Mouse (Mus musculus) large intestine, adult 2 months (tissue): ENCODE results near the gene Pcyt2. TPM values are rescaled to one million over a fixed set of nuclear protein-coding genes. Genes with fewer than 3 reads are reported as not detected.

Experiments
- DNase-seq: peaks from one replicate; pipeline ENCODE4 v3.0.0-alpha.2; 2012; ENCODE audit warnings: low read depth, low spot score
- WGBS: fragments of 180-500 bp; shearing (Covaris S2); methylation state at CpG from one replicate; pipeline ENCODE4 v1.1.7; 2018; 5-methylcytosine and 5-hydroxymethylcytosine counted together
- polyA plus RNA-seq: library from polyadenylated mRNA; depleted of rRNA; stranded (reverse); fragments of >200 nt; gene quantifications from 2 replicates; pipeline ENCODE4 v1.2.3, GENCODE M21; 2012; rRNA removed

The Pcyt2 gene
- polyA plus RNA-seq = 397 and 622 TPM in 2 replicates

DNA sequence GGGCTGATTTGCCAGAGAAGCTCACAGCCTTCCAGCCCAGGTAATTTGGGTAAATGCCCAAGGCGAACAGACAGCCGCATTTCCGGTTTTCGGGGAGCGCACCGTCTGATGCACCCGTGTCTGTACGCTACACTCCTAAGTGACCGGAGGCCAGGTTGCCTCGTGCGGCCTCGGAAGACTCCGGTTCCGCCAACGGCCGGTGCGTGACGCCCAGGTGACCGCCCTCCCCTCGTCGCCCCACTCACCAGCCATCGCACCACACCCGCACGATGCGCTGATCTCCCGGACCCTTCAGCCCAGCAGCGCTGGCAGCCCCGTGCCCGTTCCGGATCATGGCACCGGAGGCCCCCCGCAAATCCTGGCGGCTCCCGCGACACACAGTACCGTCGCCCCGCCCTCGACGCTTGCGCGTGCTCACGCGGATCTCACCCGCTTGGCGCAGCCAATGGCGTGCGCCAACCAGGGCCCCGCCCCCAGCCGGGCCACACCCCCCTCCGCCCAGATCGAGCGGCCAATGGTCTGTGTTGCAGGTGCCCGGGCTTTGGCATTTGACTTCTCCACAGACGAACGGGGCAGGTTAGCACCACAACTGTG is at the start of gene Pcyt2:
Gene Pcyt2, minus strand, starts transcription at position 418 of the 594 bp plus-strand sequence.
- under 1% methylated on average over 56 of the region's 56 CpGs for WGBS
- DNase-seq = no peak

DNA sequence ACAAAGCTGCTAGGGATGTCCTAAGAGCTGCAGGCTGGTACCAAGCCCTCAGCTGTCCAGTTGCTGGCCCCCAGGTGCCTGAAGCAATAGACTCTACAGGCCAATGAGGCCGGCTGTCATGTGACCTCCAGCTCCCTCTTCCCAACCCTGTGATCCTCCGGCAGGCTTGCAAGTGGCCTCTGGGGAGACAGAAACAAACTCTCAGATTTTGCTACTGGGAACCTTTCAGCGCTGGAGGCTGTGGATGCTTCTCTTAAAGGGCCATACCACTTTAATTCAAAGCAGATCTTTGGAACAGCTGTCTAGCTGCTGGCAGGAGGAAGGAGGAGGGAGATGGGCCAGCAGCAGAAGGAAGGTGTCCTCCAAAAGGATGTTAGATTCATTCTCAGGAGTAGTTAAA is 48.9 kb upstream of the Pcyt2 start:
- WGBS = 47% methylated on average over 3 of the region's 3 CpGs
- DNase-seq = no peak

DNA sequence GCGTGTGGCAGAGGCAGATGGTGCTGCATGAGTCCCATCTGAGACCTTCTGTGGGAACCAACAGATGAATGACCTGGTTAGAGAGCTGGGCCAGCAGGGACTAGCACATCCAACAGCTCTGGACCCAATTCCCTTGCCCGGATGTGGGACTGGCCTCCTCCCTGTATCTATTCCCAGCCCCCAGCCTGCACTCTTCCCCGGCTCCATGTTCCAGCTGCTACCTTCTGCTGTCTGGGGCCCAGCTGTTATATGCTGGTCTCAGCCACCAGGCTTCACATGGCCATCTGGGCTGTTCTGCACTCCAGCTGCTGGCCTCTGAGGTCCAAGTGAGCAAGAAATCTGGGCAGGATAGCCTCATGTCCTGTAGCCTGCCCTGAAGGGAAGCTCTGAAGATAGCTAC is 47.7 kb upstream of the Pcyt2 start:
- WGBS = 79% methylated on average over 3 of the region's 3 CpGs

DNA sequence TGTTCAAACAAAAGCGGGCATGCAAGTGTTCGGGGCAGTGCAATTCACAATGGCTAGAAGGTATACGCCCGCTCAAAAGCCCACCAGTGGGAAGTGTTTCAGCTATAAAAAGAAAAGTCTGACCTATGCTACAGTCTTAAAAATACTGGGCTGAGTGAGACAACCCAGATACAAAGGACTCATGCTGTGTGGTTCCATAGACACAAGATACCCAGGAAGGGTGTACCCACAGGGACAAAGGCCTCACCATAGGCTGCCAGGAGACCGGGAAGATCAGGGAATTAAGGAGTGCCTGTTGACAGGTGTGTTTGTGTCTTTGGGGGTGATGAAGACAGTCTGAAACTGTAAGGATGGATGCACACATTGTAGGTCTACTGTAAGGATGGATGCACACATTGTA is 46.0 kb upstream of the Pcyt2 start:
- DNase-seq = no peak
- WGBS = 39% methylated on average over 5 of the region's 5 CpGs

More for the DNA sequence above, 47.7 kb upstream of the Pcyt2 start:
- DNase-seq = no peak

DNA sequence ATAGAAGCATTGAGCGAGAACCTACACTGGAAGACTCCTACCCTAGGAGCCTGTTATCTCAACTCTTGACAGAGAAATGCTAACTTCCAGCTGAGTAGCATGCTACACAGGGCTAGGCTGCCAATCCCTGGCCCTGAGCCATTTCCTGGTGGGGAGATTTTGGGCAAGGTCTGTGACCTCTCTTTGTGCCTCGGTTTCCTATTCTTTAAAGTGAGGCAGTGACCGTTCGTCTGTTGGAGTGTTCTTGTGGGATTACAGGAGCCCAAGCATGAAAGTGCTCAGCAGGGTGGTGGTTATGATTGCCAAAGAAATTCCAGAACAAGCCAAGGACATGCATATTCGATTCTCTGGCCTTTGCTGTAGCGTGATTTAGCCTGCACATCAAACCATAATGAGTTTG is 45.0 kb upstream of the Pcyt2 start:
- DNase-seq = no peak
- WGBS = 60% methylated on average over 6 of the region's 6 CpGs

DNA sequence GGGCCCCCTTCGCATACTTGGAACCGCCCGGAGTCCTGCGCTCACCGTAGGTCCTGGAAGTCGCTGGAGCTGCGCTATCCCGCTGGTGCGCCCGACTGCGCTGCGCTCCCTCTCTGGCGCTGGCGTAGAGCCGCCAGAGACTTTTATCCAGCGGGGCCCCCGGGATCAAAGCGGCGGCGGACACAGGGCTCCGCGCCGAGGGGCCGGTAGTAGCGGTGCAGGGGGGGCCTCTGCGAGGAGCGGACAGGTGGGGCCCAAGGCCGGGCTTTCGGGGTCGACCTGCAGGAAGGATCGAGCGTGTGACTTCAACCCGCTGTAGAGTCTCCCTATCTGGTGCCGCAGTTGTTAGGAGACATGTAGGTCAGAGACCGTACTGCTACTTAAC is 43.3 kb upstream of the Pcyt2 start, which contains the start of gene Notum:
Gene Notum, minus strand, starts transcription at position 100 of the 385 bp plus-strand sequence.
- 2% methylated on average over 35 of the region's 35 CpGs for WGBS
- DNase-seq = no peak

DNA sequence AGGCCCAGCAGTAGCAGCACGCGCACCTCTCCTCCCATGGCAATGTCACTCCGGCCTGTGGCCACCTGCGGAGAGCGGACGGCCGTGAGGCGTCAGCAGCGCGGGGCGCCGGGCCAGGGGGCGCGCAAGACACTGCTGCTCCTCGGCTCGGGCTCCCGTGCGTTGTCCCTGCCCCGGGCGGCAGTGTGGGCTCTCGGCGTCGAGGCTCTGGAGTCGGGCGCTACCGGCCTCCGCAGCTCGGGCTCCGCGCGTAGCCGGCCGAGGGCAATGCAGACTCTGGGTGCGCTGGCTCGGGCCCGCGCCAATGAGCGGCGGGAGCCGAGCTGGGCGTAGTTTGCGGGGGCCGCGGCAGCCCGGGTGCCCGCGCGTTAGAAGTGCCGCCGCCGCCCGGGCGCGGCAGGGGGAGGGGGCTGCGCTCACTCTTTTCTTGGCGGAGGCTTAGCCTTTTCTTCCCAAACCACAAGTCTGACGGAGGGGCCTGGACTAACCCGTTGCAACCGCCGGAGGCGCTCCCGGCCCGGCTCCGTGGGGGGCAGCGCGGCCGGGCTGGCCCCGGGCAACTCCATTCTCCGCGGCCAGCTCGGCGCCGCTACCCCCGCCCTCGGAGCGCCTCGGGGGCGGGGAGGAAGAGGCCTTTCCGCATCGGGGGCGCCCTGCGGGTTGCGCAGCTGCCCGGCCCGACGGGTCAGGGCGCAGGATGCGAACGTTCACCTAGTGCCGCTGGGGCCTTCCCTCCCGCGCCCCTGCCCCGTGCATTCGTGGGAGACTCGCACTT is 42.8 kb upstream of the Pcyt2 start:
- DNase-seq = no peak
- under 1% methylated on average over 85 of the region's 95 CpGs for WGBS

DNA sequence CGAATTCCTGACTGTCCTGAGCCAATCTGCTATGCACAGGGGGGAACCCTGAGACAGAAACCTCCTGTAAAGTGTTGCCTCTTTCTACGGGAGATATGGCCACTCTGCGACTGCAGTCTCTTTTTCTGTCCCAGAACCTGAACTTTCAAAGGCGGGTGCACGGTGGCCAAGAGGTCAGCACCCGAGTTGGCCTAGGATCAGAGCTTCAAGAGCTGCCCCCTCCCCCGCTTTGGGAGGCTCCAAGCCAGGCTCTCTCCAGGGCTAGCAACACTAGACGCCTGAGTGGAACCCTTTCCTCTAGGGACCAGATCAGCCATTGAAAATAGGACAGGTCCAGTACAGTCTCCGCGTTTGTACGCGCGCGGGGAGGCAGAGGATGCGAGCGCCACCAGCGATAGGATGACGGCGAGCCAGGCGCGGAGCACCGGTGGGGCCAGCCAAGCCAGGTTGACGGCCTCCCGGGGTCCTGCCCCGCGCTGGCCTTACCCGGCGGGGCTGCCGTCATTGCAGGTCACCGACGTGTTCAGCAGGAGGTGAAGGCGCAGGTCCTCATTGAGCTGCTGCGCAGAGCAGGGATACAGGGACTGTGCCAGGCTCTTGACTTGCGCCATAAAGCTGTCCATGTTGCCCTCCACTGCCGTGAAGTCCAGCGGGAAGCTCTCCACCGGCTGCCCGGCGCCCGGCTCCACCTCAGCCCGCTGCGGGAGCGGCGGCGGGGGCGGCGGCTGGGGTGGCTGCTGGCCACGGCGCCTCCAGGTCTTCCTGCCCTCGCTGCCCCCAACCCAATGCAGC is 42.0 kb upstream of the Pcyt2 start:
- no peak for DNase-seq
- WGBS = 3% methylated on average over 50 of the region's 50 CpGs

DNA sequence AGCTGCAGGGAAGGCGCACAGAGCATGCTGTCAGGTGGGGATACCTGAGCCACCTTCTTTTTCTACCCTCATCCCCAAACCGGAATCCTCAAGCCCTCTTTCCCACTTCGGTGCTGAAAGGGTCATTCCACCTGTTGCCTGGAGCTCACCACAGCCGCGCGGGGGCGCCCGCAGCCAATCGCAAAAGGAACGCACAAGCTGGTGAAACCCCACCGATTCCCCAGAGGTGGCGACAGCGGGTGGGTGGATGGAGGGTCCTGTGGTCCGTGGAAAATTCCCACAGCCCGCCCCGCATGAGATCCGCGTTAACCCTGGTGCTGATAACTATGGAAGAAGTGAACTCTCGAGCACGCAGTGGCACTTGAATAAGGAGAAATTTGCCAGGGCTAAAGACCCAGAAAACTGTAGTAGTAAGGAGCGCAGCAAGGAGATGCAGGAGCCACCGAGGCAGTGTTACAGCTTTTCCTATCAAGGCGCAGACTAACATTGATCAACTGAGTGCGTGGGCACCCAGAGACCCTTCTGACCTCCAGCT is 41.2 kb upstream of the Pcyt2 start:
- DNase-seq = no peak
- 4% methylated on average over 24 of the region's 24 CpGs for WGBS

DNA sequence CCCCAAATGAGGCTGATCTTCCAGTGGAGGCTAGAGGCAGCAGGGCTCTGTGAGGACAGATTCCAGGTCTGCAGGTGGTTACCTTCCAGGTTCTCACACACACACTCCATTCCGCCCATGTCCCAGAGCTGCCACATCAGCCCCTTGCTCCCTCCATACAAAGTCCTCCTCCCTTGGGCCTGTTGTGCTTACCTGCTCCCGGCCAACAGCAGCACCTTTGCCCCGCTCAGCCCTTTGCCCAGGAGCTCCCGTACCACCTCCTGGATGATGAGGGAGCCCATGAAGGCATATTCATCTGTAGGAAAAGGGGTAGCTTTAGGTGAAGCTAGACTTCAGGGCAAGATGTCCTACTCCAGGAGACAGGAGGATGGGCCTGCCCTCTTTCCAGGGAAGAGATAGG is 39.6 kb upstream of the Pcyt2 start:
- WGBS = 84% methylated on average over 4 of the region's 4 CpGs

DNA sequence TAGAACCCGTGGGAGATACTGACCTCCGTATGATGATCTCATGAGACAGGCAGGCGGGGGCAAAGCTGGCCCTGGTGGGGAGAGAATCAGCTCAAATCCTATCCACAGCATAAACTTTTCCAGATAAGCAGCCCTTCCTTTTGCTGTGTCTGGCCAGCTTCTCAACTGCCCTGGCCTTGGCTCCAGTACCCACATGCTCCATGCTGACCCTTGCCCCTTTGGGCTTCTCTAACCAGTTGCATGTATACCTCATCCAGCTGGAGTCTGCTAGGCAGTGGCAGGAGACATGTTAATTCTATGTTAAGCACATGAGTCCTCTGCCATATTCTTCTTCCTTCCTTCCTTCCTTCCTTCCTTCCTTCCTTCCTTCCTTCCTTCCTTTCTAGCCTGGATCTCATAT is 37.0 kb upstream of the Pcyt2 start:
- WGBS = 65% methylated on average over 3 of the region's 3 CpGs
- DNase-seq = no peak

More for the DNA sequence above, 39.6 kb upstream of the Pcyt2 start:
- DNase-seq = no peak

DNA sequence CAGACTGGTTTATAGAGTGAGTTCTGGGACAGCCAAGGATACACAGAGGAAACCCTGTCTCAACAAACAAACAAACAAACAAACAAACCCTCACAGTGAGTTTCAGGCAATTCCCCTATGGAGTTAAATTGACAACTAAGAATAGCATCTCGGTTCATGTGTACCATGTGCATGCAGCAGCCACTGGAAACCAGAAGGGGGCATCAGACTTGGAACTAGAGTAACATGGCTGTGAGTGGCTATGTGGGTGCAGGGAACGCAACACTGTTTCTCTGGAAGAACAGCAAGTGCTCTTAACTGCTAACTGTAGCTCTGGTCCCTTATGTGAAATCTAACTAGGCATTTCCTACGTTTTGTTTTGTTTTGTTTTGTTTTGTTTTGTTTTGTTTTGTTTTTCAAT is 34.1 kb upstream of the Pcyt2 start:
- DNase-seq = no peak
- WGBS = 79% methylated on average over 3 of the region's 3 CpGs

DNA sequence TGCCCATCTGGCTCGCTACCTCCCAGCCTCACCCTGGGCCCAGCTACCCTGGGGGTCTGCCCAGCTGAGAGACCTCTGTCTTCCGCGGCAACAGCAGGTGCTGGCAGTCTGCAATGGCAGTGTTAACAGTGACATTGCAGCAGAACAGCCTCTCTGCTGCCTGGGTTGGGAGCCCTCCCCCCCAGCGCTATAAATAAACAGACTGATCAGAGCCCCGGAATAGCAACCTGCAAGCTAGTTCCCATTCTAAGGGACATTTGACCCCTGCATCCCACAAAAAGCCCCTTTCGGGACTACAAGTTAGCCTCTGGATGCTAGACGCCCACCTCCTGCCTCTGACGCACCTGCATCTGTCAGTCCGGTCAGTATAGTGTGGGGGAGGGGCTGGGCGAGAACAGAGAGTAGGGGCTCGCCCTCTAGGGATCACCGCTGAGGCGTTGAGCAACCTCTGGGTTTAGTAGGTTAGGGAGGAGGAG is 30.3 kb upstream of the Pcyt2 start, which contains the start of gene Myadml2:
Gene Myadml2, minus strand, starts transcription at position 158 of the 476 bp plus-strand sequence.
- WGBS = 9% methylated on average over 13 of the region's 13 CpGs
- DNase-seq = no peak

DNA sequence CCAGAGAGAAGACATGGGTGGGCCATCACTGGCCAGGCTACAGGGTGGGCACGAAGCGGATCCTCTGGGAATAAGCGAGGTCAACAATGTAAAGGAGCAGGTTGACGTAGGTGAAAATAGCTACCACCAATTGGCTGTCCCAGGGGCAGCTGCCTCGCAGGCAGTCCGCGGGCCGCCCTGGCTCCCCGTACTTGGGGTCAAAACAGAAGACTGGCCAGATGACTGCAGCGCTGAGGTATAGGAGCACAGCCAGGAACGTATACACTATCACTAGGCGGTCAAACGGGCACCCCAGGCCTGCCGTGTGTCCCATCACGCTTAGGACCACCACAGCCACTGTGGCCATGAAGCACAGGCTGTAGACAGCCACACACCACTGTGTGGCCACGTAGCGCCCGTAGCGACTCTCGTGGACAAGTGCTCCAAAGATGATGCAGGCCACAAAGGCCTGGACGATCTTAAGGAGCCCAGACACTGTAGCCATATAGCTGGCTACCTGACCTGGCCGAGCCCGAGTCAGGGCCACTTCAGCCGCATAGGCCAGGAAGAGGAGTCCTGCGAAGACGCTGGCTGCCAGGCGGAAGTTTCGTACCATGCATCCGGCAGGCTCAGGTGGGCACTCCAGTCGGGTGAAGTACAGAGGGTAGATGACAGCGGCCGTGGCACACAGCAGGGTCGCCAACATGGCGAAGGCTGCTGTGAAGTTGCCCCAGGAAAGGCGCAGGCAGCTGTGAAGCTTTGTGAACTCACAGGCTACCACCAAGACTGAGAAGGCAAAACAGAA is 29.5 kb upstream of the Pcyt2 start:
- no peak for DNase-seq
- WGBS = 87% methylated on average over 35 of the region's 35 CpGs

DNA sequence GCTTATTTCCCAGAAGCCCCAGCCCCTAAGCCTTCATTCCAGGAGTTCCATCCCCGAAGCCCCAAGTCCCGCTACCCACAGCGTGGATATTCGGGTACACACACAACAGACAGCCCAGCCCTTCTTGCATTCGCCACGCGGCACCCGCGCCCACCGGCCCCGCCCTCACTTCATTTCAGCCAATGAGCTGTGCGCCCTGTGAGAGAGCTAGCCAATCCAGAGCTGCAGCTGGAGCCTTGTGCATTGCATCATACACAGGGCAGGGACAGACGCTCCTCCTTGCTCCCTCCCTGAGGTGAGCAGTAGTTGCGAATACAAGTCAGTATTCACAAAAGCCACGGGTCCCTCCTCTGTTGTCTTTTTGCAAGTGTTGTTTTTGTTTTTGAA is 25.9 kb upstream of the Pcyt2 start, which contains the start of gene Pycr1:
Gene Pycr1, minus strand, starts transcription at position 169 of the 387 bp plus-strand sequence.
- WGBS = under 1% methylated on average over 15 of the region's 15 CpGs
- DNase-seq = peak; percentile 81

DNA sequence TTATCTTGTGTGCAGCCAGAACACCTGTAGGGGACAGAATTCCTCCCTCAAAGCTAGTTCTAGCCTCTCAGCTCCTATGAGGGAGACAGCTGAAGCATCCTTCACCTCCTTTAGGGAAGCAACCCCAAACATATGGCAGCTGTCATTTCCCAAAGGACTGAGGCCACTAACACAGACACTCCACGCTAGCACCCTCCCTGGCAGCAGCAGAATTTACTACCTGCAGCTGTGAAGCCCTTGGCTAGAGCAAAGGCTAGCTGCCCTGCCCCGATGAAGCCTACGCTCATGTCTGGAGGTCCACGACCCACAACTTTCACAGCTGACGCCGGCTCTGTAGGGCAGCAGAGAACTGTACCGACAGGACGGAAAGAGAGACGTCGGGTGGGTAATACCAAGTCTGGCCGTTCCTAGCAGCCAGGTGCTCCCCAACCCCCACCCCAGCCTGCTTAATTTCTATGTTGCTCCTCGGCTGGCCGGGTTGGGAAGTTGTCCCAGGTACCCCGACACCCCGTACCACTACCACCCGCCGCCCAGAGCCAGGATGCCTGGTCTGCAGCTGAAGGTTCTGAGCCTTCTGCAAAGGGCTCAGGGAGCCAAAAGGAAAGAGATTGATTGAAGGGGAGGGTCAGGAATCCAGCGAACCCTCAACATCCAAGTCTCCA is 25.3 kb upstream of the Pcyt2 start:
- DNase-seq = no peak
- WGBS = 1% methylated on average over 18 of the region's 18 CpGs

DNA sequence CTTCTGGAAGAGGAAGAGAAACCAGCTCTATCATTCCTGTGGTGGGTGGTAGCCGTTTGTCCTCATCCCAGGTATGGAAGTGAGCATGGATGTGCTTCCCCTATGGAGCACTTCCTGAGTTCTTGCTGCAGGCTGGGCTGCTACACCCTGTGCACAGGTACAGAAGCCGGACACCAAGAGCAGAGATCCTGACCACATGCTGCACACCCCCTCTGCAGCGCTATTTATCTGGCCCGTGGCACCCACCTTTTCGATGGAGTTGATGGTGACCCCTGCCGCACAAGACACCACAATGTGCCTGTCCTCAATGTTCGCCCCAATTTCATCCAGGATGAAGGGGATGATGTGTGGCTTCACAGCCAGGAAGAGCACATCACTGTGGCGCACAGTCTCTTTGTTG is 24.1 kb upstream of the Pcyt2 start:
- WGBS = 84% methylated on average over 8 of the region's 8 CpGs
- no peak for DNase-seq

DNA sequence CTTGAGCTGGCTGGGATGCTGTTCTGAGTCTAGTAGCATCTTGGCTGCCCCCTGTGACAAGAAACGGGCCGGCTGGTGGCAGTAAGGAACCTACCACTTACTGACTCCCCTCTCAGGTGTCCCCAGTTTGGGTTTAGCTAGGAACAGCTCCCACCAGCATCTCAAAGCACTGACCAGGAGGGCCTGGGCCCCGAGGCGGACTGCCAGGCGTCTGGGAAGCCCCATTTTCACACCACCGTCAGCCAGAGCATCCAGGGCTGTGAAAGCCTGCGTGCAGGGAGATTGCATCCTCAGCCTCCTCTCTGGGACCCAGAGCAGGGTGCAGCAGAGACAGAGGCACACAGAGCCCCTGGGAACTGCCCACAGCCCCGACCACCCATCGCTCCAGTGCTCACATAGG is 23.5 kb upstream of the Pcyt2 start:
- no peak for DNase-seq
- WGBS = 67% methylated on average over 9 of the region's 9 CpGs

DNA sequence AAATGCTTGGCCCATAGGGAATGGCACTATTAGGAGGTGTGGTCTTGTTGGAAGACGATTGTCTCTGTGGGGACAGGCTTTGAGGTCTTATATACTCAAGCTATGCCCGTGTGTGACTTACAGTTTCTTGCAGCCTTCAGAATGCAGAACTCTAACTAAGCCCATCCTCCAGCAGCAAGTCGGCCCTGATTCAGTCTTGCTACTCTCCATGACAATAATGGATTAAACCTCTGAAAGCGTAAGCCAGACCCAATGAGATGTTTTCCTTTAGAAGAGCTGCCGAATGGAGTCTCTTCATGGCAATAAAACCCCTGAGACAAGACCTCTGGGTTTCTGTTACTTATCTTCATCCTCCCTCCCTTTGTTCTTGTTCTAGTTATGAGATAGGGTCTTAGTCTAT is 17.1 kb upstream of the Pcyt2 start:
- 84% methylated on average over 5 of the region's 5 CpGs for WGBS

More for the DNA sequence above, 17.1 kb upstream of the Pcyt2 start:
- no peak for DNase-seq
